Mouse (Mus musculus) G1E (cell line): ENCODE results near the gene Cux1.

ENCODE experiments used
- CTCF ChIP-seq: IDR thresholded peaks from 2 replicates; pipeline ENCODE4 v1.5.1; 2012; ENCODE audit warnings: low read depth, low read length, inconsistent platforms, mixed read lengths
- GATA1 ChIP-seq: IDR thresholded peaks from 2 replicates; pipeline ENCODE4 v1.6.1; 2012; ENCODE audit warnings: borderline replicate concordance, low read length, inconsistent platforms, mixed read lengths
- GATA2 ChIP-seq: IDR thresholded peaks from 2 replicates; pipeline ENCODE4 v1.6.1; 2012; ENCODE audit warnings: low read depth, low read length, inconsistent platforms, borderline replicate concordance
- POLR2AphosphoS5 ChIP-seq: IDR thresholded peaks from 2 replicates; pipeline ENCODE4 v1.6.1; 2012; ENCODE audit warnings: low read depth, low read length, inconsistent platforms; ENCODE audit not compliant: insufficient replicate concordance
- TAL1 ChIP-seq: conservative IDR thresholded peaks from 2 replicates; pipeline ENCODE4 v1.6.1; 2012; ENCODE audit warnings: low read depth, low read length, inconsistent platforms, mixed read lengths

- TF ChIP-seq CTCF (no peak), GATA2 (no peak), GATA1 (no peak), POLR2AphosphoS5 (no peak), TAL1 (no peak)
Observed at GRCm38 (mm10) chr5:136562212-136562611, 5.1 kb downstream of the Cux1 start.
